Mouse (Mus musculus) lung, adult 2 months (tissue): Measurements from ENCODE around the gene Mob3b.

Source experiments
- CTCF ChIP-seq: fragments of 200-500 bp; IDR thresholded peaks from 2 replicates; pipeline ENCODE4 v1.5.1; 2011; ENCODE audit warnings: mild to moderate bottlenecking, low read length, control low read depth; ENCODE audit not compliant: insufficient read depth
- POLR2A ChIP-seq: fragments of 200-500 bp; IDR thresholded peaks from 2 replicates; pipeline ENCODE4 v1.6.1; 2011; ENCODE audit warnings: low read depth, mild to moderate bottlenecking, control low read depth, low read length, borderline replicate concordance; ENCODE audit errors: extremely low read depth

- TF ChIP-seq POLR2A = no peak
- TF ChIP-seq CTCF = no peak
Observed at GRCm38 (mm10) chr4:35049036-35049741, 108.1 kb downstream of the Mob3b start.
